Mouse (Mus musculus): Measurements from ENCODE around the gene Pdss2.

- TF ChIP-seq CTCF (IDR thresholded peaks at IDR 0.05; ENCODE audit: insufficient read depth, low read length) = no peak
- TF ChIP-seq POLR2A (IDR thresholded peaks at IDR 0.05; ENCODE audit: borderline replicate concordance, extremely low read depth, low read depth, low read length) = no peak
These were observed 174.5 kb downstream of the Pdss2 start for GRCm38 (mm10) chr10:43395824-43396223.

Data from lung, adult 2 months (tissue).